Mouse (Mus musculus) v-Abl transformed pro-B cells (cell line): ENCODE measurements at regions not wholly inside any gene's neighbourhood (a gene's known extent, or its start where the extent isn't known, plus 50 kb on each side); places are given as distances from the start of the nearest gene placed in this dataset.

ENCODE experiments used
- in situ Hi-C, 2 experiments: fragments of 400-800 bp; cut with MboI; formaldehyde crosslinking; loops; one replicate each; pipeline ENCODE4 v1.15.1; 2025; ENCODE audit not compliant: unreplicated experiment in 2 of 2

- in situ Hi-C loops = no loop called here
Observed at GRCm38 (mm10) chr2:101491762-101492161, 132.8 kb upstream of the Rag2 start.

- in situ Hi-C loops = no loop called here
Observed at GRCm38 (mm10) chr2:101508116-101508515, 116.4 kb upstream of the Rag2 start.
